Mouse (Mus musculus) embryonic facial prominence, embryonic 10.5 days (tissue): Measurements from ENCODE around the gene Prkn. TPM values are rescaled to one million over a fixed set of nuclear protein-coding genes. Genes with fewer than 3 reads are reported as not detected.
"Not testable (repeated sequence)": the region's sequence is repeated elsewhere in the genome, so short reads cannot be mapped to it uniquely, and the experiment has no call there.

Source experiments
- DNase-seq: peaks from one replicate; pipeline ENCODE4 v3.0.0-alpha.2; 2017; ENCODE audit warnings: low spot score
- H3K27ac ChIP-seq: fragments of 300-500 bp; sonication (generic); replicated peaks from 2 replicates; pipeline ENCODE4 v1.5.1; 2016; ENCODE audit warnings: mild to moderate bottlenecking
- H3K27me3 ChIP-seq: fragments of 300-500 bp; sonication (generic); replicated peaks from 2 replicates; pipeline ENCODE4 v1.6.1; 2016; ENCODE audit warnings: low read depth, mild to moderate bottlenecking; ENCODE audit not compliant: poor library complexity, severe bottlenecking
- H3K36me3 ChIP-seq: fragments of 300-500 bp; sonication (generic); replicated peaks from 2 replicates; pipeline ENCODE4 v1.6.1; 2016; ENCODE audit warnings: mild to moderate bottlenecking, moderate library complexity
- H3K4me1 ChIP-seq: fragments of 300-500 bp; sonication (generic); 2 replicates; pipeline ENCODE4 v1.6.1; 2016
- H3K4me3 ChIP-seq: fragments of 300-500 bp; sonication (generic); 2 replicates; pipeline ENCODE4 v1.5.1; 2016; ENCODE audit warnings: mild to moderate bottlenecking, moderate library complexity
- H3K9me3 ChIP-seq: fragments of 300-500 bp; sonication (generic); 2 replicates; pipeline ENCODE4 v1.6.1; 2016; ENCODE audit warnings: mild to moderate bottlenecking
- WGBS: fragments of 180-500 bp; shearing (Covaris S2); methylation state at CpG from one replicate; pipeline ENCODE4 v1.1.7; 2016; 5-methylcytosine and 5-hydroxymethylcytosine counted together
- polyA plus RNA-seq: library from polyadenylated mRNA; unstranded; fragments of >200 nt; fragmentation: Nextera tagmentation; extraction: Ambion mirVana; gene quantifications from 2 replicates; pipeline ENCODE4 v1.2.1, GENCODE M21; 2016

The Prkn gene
- polyA plus RNA-seq, 1 experiment from 2014 or later, result 1.1 TPM

DNA sequence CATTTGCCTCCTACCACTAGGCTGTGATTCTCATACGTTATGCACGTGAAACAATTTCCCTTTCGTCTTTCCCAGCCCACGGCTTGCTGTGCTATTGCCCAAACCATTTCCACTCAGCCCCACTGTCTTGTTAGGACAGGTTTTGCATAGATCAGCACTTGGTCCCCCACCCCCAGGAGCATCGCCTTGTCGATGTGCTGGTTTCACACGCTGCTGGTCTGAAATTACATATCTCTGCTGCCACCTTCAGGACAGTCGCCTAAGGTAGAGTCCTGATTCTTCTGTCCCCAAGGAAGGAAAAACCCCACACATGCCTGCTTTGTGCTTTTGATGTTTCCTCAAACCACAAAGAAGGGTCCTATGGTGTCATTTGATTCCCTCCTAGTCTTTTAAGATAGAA lies 1153.1 kb downstream of the Prkn start:
- WGBS, result 33% methylated on average over 8 of the region's 8 CpGs
- Histone ChIP-seq H3K27ac (no peak overlapping the region), H3K9me3 (no peaks in the 10 kb centered on the region), H3K27me3 (peaks cover 20% of the 10 kb centered on the region), H3K4me1 (peaks cover 38% of the 10 kb centered on the region), H3K36me3 (no peaks in the 10 kb centered on the region), H3K4me3 (no peak overlapping the region)
- peak; percentile 62 for DNase-seq

DNA sequence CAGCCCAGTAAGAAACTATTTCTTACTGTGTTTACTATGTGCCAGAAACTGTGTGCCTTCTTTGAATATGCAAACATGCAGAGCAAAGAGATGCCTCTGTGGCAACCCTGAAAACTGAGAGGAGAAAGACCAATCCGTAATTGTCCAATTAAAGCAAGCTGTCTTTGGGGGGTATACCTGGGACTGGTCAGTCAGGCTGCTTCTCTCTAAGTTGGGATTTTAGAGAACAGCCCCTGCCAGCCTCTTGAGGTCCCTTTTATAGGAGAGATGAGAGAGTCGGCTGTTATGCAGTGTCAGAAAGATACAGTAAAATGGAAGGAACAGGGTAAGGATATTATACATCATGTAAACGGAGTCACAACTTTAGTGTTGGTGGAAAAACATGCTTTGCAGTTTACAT lies 1154.1 kb downstream of the Prkn start:
- no peak overlapping the region for H3K4me3 ChIP-seq
- no peak overlapping the region for H3K27ac ChIP-seq
- DNase-seq, result no peak
- peaks cover 9% of the 10 kb centered on the region for H3K27me3 ChIP-seq
- no peaks in the 10 kb centered on the region for H3K36me3 ChIP-seq
- no peaks in the 10 kb centered on the region for H3K9me3 ChIP-seq
- 84% methylated on average over 3 of the region's 3 CpGs for WGBS
- H3K4me1 ChIP-seq, result peaks cover 32% of the 10 kb centered on the region

DNA sequence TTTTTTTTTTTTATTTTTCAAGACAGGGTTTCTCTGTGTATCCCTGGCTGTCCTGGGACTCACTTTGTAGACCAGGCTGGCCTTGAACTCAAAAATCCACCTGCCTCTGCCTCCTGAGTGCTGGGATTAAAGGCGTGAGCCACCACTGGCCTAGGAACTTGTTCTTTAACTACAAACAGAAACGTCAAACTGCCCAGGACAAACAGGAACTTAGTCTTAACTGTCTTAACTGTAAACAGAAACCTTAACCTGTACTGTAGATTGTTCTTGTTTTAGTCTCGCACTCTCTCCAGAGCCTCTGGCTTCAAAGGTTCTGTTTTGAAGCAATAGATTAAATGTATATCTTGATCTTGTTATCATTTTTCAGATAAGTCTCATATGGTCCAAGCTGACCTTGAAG lies 1154.6 kb downstream of the Prkn start:
- H3K27ac ChIP-seq, H3K9me3 ChIP-seq, H3K4me3 ChIP-seq, H3K36me3 ChIP-seq, DNase-seq, H3K27me3 ChIP-seq: not testable (repeated sequence)
- H3K4me1 ChIP-seq, result peaks cover 32% of the 10 kb centered on the region
- 82% methylated on average over 3 of the region's 3 CpGs for WGBS

GRCm38 (mm10) chr17:11995522-11995921 lies 1155.3 kb downstream of the Prkn start:
- no peak for DNase-seq
- WGBS, result 88% methylated on average over 3 of the region's 3 CpGs
- Histone ChIP-seq H3K9me3 (no peaks in the 10 kb centered on the region), H3K4me3 (no peak overlapping the region), H3K27ac (no peak overlapping the region), H3K4me1 (peaks cover 25% of the 10 kb centered on the region), H3K27me3 (peaks cover 9% of the 10 kb centered on the region), H3K36me3 (no peaks in the 10 kb centered on the region)

- no peaks in the 10 kb centered on the region for H3K9me3 ChIP-seq
- H3K27me3 ChIP-seq, result peaks cover 9% of the 10 kb centered on the region
- no peak for DNase-seq
- H3K4me3 ChIP-seq, result no peak overlapping the region
- no peaks in the 10 kb centered on the region for H3K36me3 ChIP-seq
- peaks cover 17% of the 10 kb centered on the region for H3K4me1 ChIP-seq
- H3K27ac ChIP-seq, result no peak overlapping the region
- 79% methylated on average over 9 of the region's 9 CpGs for WGBS
These were observed 1156.1 kb downstream of the Prkn start for GRCm38 (mm10) chr17:11996311-11996710.

DNA sequence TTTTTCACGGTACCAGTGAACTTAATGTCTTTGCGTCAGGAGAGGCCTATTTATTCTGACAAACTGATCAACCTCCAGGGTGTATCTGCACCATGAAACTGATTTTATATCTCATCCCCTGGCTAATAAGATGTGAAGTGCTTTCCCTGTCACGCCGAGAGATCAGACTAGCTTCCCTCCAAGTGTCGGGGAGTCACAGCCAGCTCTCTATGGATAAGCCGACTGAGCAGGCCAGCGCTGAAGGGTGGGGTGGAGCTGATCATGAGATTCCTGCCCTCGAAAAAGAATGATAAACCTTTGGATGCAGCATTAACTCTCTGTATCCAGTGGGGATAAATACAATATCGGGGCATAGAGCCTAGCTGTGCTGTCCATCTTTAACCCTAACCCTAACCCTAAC lies 1160.1 kb downstream of the Prkn start:
- H3K27ac ChIP-seq, result no peak overlapping the region
- no peak for DNase-seq
- no peak overlapping the region for H3K4me3 ChIP-seq
- WGBS, result 85% methylated on average over 9 of the region's 9 CpGs
- no peaks in the 10 kb centered on the region for H3K36me3 ChIP-seq
- H3K27me3 ChIP-seq, result peaks cover 9% of the 10 kb centered on the region
- no peaks in the 10 kb centered on the region for H3K4me1 ChIP-seq
- no peaks in the 10 kb centered on the region for H3K9me3 ChIP-seq

GRCm38 (mm10) chr17:12021326-12021725 lies 1181.1 kb downstream of the Prkn start:
- H3K9me3 ChIP-seq, result peaks cover 6% of the 10 kb centered on the region; the same call in 1 of the 2 replicates
- no peak overlapping the region for H3K27ac ChIP-seq
- H3K4me1 ChIP-seq, result no peaks in the 10 kb centered on the region
- DNase-seq, result no peak
- WGBS, result 57% methylated on average over 3 of the region's 3 CpGs
- no peaks in the 10 kb centered on the region for H3K27me3 ChIP-seq
- H3K4me3 ChIP-seq, result no peak overlapping the region
- H3K36me3 ChIP-seq, result no peaks in the 10 kb centered on the region

DNA sequence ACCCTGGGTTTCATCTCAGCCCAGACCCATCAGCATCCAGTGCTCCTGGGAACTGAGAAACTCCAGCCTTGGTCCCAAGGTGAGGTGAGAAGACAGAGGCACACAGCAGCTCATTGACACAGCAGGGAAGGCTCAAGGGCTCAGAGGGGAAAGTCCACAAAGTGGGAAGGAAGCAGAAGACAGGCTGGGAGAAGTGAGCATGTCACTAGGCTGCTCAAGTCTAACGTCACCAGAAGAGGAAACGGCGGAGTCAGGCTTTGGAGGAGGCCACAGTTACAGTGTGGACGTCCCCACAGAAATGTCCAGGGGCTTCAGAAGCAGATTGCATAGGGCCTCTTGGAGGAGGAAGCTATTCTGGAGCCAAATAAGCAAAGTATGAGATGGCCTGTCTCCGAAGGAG lies 1189.2 kb downstream of the Prkn start:
- 73% methylated on average over 5 of the region's 5 CpGs for WGBS
- DNase-seq, result no peak
- H3K27me3 ChIP-seq, result peaks cover 30% of the 10 kb centered on the region
- H3K36me3 ChIP-seq, result no peaks in the 10 kb centered on the region
- peaks cover 28% of the 10 kb centered on the region for H3K4me1 ChIP-seq
- H3K9me3 ChIP-seq, result no peaks in the 10 kb centered on the region
- no peak overlapping the region for H3K27ac ChIP-seq
- no peak overlapping the region for H3K4me3 ChIP-seq

DNA sequence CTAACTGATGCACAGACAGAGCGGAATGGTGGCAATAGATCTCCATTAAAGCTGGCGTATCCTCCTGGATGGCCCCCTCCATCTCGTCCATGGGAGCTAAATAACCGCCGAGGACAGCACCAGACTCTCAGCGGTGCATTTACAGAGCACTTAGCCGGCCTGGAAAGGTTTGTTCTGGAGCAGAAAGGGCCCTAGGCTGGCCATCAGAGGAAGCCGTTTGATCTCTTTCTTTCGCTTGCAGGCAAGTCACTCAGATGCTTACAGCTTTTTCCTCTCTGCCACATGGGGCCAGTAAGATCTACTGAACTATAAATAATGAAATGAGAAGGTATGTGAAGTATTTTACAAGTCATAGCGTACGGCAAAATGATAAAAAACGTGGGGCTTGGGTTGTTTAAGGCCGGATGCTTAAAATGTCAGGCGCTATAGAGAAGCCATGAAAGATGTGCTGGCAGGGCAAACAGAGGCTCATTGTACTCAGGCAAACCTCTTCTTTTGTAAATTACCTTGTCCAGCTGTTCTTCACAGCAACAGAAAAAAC lies 1189.8 kb downstream of the Prkn start:
- peaks cover 30% of the 10 kb centered on the region for H3K27me3 ChIP-seq
- DNase-seq, result peak; percentile 35
- 0 out of 2 replicates have a peak overlapping the region, but pooled peaks have one; percentile 14 for H3K4me3 ChIP-seq
- H3K36me3 ChIP-seq, result no peaks in the 10 kb centered on the region
- peak overlapping the region; percentile 74 for H3K27ac ChIP-seq
- 18% methylated on average over 14 of the region's 14 CpGs for WGBS
- H3K9me3 ChIP-seq, result no peaks in the 10 kb centered on the region
- peaks cover 28% of the 10 kb centered on the region for H3K4me1 ChIP-seq

GRCm38 (mm10) chr17:12030556-12031160 lies 1190.5 kb downstream of the Prkn start:
- Histone ChIP-seq H3K4me3 (peak overlapping the region; percentile 37), H3K36me3 (no peaks in the 10 kb centered on the region), H3K27me3 (peaks cover 35% of the 10 kb centered on the region), H3K9me3 (no peaks in the 10 kb centered on the region), H3K4me1 (peaks cover 28% of the 10 kb centered on the region), H3K27ac (peak overlapping the region; percentile 74)
- 4% methylated on average over 11 of the region's 11 CpGs for WGBS
- DNase-seq, result peak; percentile 27

DNA sequence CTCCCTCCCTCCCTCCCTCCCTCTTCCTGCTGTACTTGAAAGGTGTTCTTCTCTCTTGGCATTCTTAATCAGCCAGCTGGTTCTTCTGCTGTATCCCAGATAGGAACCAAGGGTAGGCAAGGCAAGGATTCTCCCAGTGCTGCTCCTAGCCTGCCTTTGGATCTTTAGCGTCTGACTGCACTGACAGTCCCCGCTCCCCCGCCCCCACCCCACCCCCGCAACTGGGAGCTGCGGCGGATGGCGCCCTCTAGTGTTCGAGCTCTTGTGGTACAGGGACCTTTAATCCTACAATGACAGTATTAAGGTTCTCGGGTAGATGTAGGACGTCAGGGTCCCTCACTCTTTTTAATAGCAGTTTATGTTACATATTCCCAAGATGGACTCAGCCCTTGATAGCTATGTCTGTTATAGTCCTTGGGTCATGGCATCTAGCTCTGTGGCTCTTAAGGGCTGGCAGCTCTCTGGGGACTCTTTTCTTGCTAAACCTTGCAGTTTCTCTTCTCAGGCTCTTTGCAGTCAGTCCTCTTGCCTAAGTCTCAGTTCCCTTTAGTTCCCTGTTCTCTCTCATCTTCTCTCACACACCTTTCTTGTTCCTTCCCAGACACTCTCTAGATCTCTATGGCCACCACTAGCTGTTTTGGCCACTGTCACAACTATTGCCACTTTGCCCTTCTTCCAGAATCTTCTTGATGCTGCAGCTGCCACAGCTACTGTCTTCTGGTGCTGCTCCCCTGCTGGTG lies 1191.2 kb downstream of the Prkn start:
- Histone ChIP-seq H3K36me3 (no peaks in the 10 kb centered on the region), H3K4me3 (peak overlapping the region; percentile 37; the same call in 1 of the 2 replicates), H3K4me1 (peaks cover 28% of the 10 kb centered on the region), H3K27me3 (peaks cover 35% of the 10 kb centered on the region), H3K9me3 (no peaks in the 10 kb centered on the region), H3K27ac (peak overlapping the region; percentile 74)
- DNase-seq, result peak; percentile 82
- WGBS, result under 1% methylated on average over 10 of the region's 10 CpGs

GRCm38 (mm10) chr17:12032014-12032791 lies 1192.0 kb downstream of the Prkn start:
- H3K27me3 ChIP-seq, result peaks cover 35% of the 10 kb centered on the region
- H3K36me3 ChIP-seq, result no peaks in the 10 kb centered on the region
- WGBS, result 67% methylated on average over 10 of the region's 10 CpGs
- peaks cover 28% of the 10 kb centered on the region for H3K4me1 ChIP-seq
- no peak overlapping the region for H3K27ac ChIP-seq
- no peak for DNase-seq
- H3K9me3 ChIP-seq, result no peaks in the 10 kb centered on the region
- H3K4me3 ChIP-seq, result no peak overlapping the region
